Mouse (Mus musculus) liver, postnatal 0 days (tissue): ENCODE measurements around the gene Dok4. TPM values are rescaled to one million over a fixed set of nuclear protein-coding genes. Genes with fewer than 3 reads are reported as not detected.

Source experiments
- ATAC-seq: fragments of 200-750 bp; cut with Nextera tagmentation; 2 replicates; pipeline ENCODE4 v1.8.0; 2017; ENCODE audit warnings: mild to moderate bottlenecking, moderate library complexity
- DNase-seq: peaks from one replicate; pipeline ENCODE4 v3.0.0-alpha.2; 2016
- H3K27ac ChIP-seq: fragments of 300-500 bp; sonication (generic); 2 replicates; pipeline ENCODE4 v1.5.1; 2014; ENCODE audit warnings: antibody characterized with exemption, moderate library complexity, mild to moderate bottlenecking, low read depth
- H3K27me3 ChIP-seq: fragments of 300-500 bp; sonication (generic); 2 replicates; pipeline ENCODE4 v1.6.1; 2014; ENCODE audit warnings: low read length, control low read depth, mixed read lengths; ENCODE audit not compliant: insufficient read depth
- H3K36me3 ChIP-seq: fragments of 300-500 bp; sonication (generic); replicated peaks from 2 replicates; pipeline ENCODE4 v1.6.1; 2014; ENCODE audit warnings: mild to moderate bottlenecking, control low read depth, low read length, moderate library complexity, mixed read lengths; ENCODE audit not compliant: insufficient read depth
- H3K4me1 ChIP-seq: fragments of 300-500 bp; sonication (generic); 2 replicates; pipeline ENCODE4 v1.6.1; 2014; ENCODE audit warnings: antibody characterized with exemption, mild to moderate bottlenecking, control low read depth; ENCODE audit not compliant: insufficient read depth
- H3K4me2 ChIP-seq: fragments of 300-500 bp; sonication (generic); 2 replicates; pipeline ENCODE4 v1.6.1; 2014; ENCODE audit warnings: low read depth, mild to moderate bottlenecking, low read length, moderate library complexity, mixed read lengths
- H3K4me3 ChIP-seq: fragments of 300-500 bp; sonication (generic); 2 replicates; pipeline ENCODE4 v1.5.1; 2014; ENCODE audit warnings: low read depth, low read length
- H3K9ac ChIP-seq: fragments of 300-500 bp; sonication (generic); replicated peaks from 2 replicates; pipeline ENCODE4 v1.6.1; 2014; ENCODE audit warnings: mild to moderate bottlenecking, moderate library complexity
- H3K9me3 ChIP-seq: fragments of 300-500 bp; sonication (generic); 2 replicates; pipeline ENCODE4 v1.6.1; 2016; ENCODE audit warnings: mild to moderate bottlenecking, control low read depth, low read length, mixed read lengths
- CTCF ChIP-seq: sonication (generic); IDR thresholded peaks from 2 replicates; pipeline ENCODE4 v1.5.1; 2016; ENCODE audit warnings: antibody characterized with exemption, low read depth
- EP300 ChIP-seq: IDR thresholded peaks from 2 replicates; pipeline ENCODE4 v1.6.1; 2016; ENCODE audit warnings: antibody characterized with exemption, low read depth, mild to moderate bottlenecking
- WGBS: fragments of 180-500 bp; shearing (Covaris S2); extraction: QIAGEN DNeasy Blood & Tissue Kit; methylation state at CpG from one replicate; pipeline ENCODE4 v1.1.7; 2014; ENCODE audit not compliant: insufficient replicate concordance; 5-methylcytosine and 5-hydroxymethylcytosine counted together
- polyA plus RNA-seq: library from polyadenylated mRNA; unstranded; fragments of >200 nt; fragmentation: Nextera tagmentation; extraction: Ambion mirVana; gene quantifications from 2 replicates; pipeline ENCODE4 v1.2.1, GENCODE M21; 2015

Dok4 gene
- polyA plus RNA-seq, 1 experiment from 2014 or later, result 3.5 TPM

DNA sequence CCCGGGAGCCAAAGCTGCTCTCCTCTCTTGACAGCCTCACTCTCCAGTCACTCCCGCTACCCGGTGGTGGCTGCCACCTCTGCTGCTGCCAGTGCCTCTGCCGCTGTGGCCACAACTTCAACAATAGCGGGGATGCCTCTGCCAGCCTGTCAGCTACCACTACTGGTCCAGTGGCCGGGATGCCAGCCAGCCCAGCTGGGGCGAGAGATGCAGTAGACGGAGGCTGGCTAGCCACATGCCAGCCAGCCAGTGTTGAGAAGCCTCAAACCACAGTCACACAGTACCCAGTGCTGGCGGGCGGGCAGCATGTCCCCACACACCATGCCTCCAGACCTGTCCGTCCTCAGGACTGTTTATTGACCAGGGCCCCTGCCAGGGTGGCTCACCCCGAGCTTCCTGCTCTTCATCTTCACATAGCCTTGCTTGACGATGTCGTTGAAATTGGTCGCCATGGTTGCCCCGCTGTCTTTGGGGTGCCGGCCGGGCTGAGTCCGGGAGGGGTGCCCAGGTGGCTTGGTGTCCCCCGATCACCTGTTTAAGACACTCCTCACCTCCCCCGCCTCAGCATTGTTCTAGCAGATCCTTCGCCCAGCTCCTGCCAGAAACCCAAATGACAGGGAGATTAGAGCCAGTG is 5.5 kb downstream of the Dok4 start:
- ATAC-seq (no peak), DNase-seq (no peak)
- 0 out of 2 replicates have a peak, but pooled peaks cover 8% of the 10 kb centered on the region for H3K36me3 ChIP-seq
- H3K4me2 ChIP-seq, result peak overlapping the region; percentile 62
- 5% methylated on average over 19 of the region's 22 CpGs for WGBS
- TF ChIP-seq CTCF, result no peak
- no peak for TF ChIP-seq EP300
- H3K4me3 ChIP-seq, result peak overlapping the region; percentile 24
- H3K27me3 ChIP-seq, result peaks cover 26% of the 10 kb centered on the region
- H3K4me1 ChIP-seq, result peaks cover 21% of the 10 kb centered on the region
- H3K27ac ChIP-seq, result no peak overlapping the region
- no peaks in the 10 kb centered on the region for H3K9me3 ChIP-seq
- peak overlapping the region; percentile 11; the same call in 1 of the 2 replicates for H3K9ac ChIP-seq

GRCm38 (mm10) chr8:94870003-94870402 is 6.1 kb downstream of the Dok4 start:
- H3K4me2 ChIP-seq, result no peak overlapping the region
- no peak overlapping the region for H3K9ac ChIP-seq
- TF ChIP-seq EP300, result no peak
- TF ChIP-seq CTCF, result no peak
- ATAC-seq (no peak), DNase-seq (no peak)
- H3K4me3 ChIP-seq, result no peak overlapping the region
- peaks cover 21% of the 10 kb centered on the region for H3K27me3 ChIP-seq
- 49% methylated on average over 4 of the region's 4 CpGs for WGBS
- H3K9me3 ChIP-seq, result no peaks in the 10 kb centered on the region
- peaks cover 15% of the 10 kb centered on the region for H3K4me1 ChIP-seq
- H3K27ac ChIP-seq, result no peak overlapping the region
- peaks cover 13% of the 10 kb centered on the region for H3K36me3 ChIP-seq

DNA sequence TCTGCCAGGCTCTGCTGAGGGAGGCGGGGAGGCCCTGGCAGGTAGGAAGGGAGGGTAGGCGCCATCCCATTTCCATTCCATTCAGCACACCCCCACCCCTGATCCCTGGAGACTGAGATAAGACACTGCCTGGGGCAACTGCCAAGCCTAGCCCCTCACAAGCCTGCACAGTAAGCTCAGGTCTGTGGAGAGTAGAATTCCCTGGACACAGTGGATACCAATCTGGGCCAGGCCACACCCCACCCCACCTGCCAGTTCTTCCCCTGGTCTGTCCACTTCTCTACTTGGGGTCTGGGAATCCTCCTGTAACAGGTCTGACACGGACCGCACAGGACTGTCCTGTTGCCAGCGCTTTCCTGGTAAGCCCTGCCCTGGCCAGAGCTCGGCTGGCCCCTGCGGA is 7.0 kb downstream of the Dok4 start:
- no peak for ATAC-seq
- H3K4me2 ChIP-seq, result no peak overlapping the region
- 79% methylated on average over 7 of the region's 7 CpGs for WGBS

DNA sequence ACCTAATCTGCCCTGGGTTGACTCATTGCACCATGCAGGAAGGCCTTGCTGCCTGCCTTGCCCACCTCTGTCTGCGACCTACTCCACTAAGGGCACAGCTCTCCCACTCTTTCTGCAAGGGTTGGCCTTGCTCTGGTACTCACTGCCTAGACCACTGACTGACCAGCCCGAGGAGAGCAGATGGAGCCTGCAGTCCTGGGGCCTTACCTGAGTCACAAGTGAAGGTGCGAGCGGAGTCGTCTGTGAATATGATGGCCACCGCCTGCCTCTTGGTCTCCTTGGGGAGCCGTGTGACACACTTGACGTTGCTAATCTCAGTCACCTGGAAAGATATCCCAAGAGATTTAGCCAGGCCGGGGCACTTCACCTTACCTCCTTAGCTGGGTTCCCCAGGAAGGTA is 9.2 kb downstream of the Dok4 start:
- TF ChIP-seq EP300 (no peak), CTCF (no peak)
- no peak overlapping the region for H3K4me2 ChIP-seq
- peaks cover 38% of the 10 kb centered on the region for H3K36me3 ChIP-seq
- no peak overlapping the region for H3K27ac ChIP-seq
- 90% methylated on average over 9 of the region's 9 CpGs for WGBS
- DNase-seq (no peak), ATAC-seq (no peak)
- H3K4me3 ChIP-seq, result no peak overlapping the region
- no peak overlapping the region for H3K9ac ChIP-seq
- H3K9me3 ChIP-seq, result no peaks in the 10 kb centered on the region
- H3K27me3 ChIP-seq, result peaks cover 14% of the 10 kb centered on the region; the same call in 1 of the 2 replicates
- peaks cover 8% of the 10 kb centered on the region; the same call in 1 of the 2 replicates for H3K4me1 ChIP-seq

More for the DNA sequence above, 7.0 kb downstream of the Dok4 start:
- Histone ChIP-seq H3K4me3 (no peak overlapping the region), H3K9ac (no peak overlapping the region), H3K9me3 (no peaks in the 10 kb centered on the region), H3K27me3 (peaks cover 14% of the 10 kb centered on the region; the same call in 1 of the 2 replicates), H3K4me1 (peaks cover 8% of the 10 kb centered on the region; the same call in 1 of the 2 replicates), H3K27ac (no peak overlapping the region), H3K36me3 (peaks cover 21% of the 10 kb centered on the region)
- no peak for TF ChIP-seq CTCF
- DNase-seq, result no peak

DNA sequence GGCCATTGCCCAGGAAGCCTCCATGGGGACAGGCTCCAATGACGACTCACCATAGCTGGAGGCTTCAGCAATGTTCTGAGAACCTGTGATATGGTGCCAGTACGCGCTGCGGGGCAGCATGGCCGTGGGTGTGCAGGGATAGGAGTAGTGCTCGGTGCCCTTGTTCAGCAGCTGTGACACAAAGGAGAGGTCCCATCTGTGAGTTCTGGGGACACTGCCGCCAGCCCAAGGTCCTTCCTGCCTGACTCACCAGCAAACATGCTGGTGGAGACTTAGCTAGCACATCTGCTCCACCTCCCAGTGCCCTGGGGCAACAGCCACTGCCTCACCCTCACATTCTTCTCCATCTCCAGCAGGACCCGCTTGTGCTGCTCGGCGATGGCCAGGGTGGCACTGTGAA is 10.8 kb downstream of the Dok4 start:
- Histone ChIP-seq H3K36me3 (peaks cover 53% of the 10 kb centered on the region), H3K4me3 (no peak overlapping the region), H3K27ac (no peak overlapping the region), H3K9ac (no peak overlapping the region), H3K9me3 (no peaks in the 10 kb centered on the region), H3K4me1 (0 out of 2 replicates have a peak, but pooled peaks cover under 1% of the 10 kb centered on the region), H3K27me3 (peaks cover 5% of the 10 kb centered on the region; the same call in 1 of the 2 replicates), H3K4me2 (no peak overlapping the region)
- WGBS, result 80% methylated on average over 10 of the region's 10 CpGs
- TF ChIP-seq CTCF (no peak), EP300 (no peak)
- no peak for DNase-seq
- ATAC-seq, result no peak

- no peak overlapping the region for H3K9ac ChIP-seq
- 0 out of 2 replicates have a peak, but pooled peaks have one; percentile 30 for TF ChIP-seq CTCF
- no peak for TF ChIP-seq EP300
- H3K4me1 ChIP-seq, result no peaks in the 10 kb centered on the region; the same call in 1 of the 2 replicates
- peaks cover 56% of the 10 kb centered on the region for H3K36me3 ChIP-seq
- no peaks in the 10 kb centered on the region for H3K27me3 ChIP-seq
- H3K9me3 ChIP-seq, result no peaks in the 10 kb centered on the region
- DNase-seq (no peak), ATAC-seq (no peak)
- H3K4me2 ChIP-seq, result no peak overlapping the region
- H3K4me3 ChIP-seq, result no peak overlapping the region
- no peak overlapping the region for H3K27ac ChIP-seq
- 64% methylated on average over 10 of the region's 10 CpGs for WGBS
Observed at GRCm38 (mm10) chr8:94863897-94864673, 12.0 kb downstream of the Dok4 start.
